Mouse (Mus musculus): ENCODE measurements at regions not wholly inside any gene's neighbourhood (a gene's known extent, or its start where the extent isn't known, plus 50 kb on each side); places are given as distances from the start of the nearest gene placed in this dataset.
"Not testable (repeated sequence)": the region's sequence is repeated elsewhere in the genome, so short reads cannot be mapped to it uniquely, and the experiment has no call there.

DNA sequence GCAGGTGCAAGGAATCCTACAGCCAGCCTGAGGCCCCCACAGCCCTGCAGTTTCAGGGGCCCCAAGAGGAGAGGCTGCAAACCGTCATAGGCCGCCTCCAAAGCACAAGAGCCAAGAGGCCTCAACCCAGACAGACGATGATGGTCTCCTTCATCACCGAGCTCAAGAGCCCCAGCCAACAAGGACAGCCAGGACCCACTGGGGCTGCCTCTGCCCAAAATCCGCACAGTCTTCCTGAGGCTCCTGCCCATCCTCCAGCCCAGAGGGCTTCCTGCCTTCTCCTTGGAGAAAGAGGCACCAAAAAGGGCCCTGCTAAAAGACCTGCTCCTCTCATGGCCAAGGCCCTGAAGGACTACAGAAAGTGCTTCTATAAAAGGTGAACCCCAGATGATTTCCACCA, 112.3 kb downstream of the Nus1 start:
- not testable (repeated sequence) for DNase-seq (ENCODE audit: extremely low spot score in 1 of 2, low spot score in 1 of 2)

DNA sequence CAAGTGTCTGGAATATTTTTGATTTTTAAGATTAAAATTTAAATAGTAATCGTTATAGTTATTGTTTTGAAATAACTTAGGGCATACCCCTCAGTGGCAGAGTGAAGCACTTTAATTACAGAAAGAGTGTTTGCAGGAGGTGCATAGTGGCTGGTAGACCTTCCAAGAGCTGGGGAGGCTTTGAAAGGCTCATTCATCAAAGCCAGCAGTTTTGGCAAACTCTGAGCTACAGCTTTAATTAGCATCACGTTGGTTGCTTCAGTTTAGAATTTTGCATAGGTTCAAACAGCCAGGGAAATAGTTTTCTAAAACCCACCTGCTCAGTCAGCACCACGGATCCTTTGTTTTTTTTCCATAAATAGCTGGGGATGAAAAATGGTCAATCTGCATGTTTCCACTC, 113.5 kb downstream of the Nus1 start:
- DNase-seq (ENCODE audit: extremely low spot score in 1 of 2, low spot score in 1 of 2), result no peak

DNA sequence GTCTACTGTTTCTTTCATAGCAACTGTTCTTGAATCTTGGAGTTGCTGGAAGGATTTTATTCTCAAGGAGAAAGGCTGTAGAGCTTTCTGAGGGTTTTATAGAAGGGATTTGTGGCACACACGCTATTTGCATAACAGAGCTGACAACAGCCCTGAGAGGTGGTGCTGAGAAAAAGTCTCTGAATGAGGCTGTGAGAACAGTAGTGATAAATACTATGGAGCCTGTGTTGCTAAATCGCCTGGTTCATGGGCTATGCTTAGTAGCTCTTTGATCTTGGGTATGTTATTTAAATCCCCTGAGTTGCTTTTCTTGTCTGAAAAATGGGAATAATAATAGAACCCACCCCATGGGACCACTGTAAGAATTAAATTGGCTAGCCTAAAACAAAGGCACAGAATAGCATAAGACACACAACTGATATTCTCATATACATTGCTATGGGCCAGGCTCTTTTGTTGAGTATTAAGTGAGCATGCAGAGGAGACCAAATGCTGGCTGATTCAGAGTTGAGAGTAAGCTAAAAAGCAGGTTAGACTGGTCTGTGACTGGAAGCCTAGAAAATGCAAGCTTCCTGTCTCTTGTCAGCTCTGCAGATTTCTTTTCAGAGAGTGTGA, 116.0 kb downstream of the Nus1 start:
- no peak for DNase-seq (ENCODE audit: extremely low spot score in 1 of 2, low spot score in 1 of 2)

DNA sequence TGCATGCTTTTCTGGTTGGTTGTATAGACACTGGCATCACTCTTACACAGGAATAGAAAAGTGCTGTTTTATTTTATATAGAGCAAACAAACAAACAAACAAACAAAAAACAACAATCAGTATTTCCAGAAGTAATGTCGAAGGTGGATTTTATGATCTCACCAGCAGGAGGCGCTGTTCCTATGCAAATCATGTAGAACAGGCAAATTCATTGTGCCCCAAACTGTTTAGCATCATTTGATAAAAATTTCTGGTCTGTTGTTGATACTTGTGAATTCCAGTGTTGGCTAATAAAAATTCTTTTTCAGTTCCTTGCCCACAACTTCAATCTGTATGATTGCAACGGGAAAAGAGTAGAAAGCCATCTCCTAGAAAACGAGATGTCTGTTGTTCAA, 116.5 kb downstream of the Nus1 start:
- DNase-seq (ENCODE audit: extremely low spot score in 1 of 2, low spot score in 1 of 2), result peak; percentile 24 to 71

DNA sequence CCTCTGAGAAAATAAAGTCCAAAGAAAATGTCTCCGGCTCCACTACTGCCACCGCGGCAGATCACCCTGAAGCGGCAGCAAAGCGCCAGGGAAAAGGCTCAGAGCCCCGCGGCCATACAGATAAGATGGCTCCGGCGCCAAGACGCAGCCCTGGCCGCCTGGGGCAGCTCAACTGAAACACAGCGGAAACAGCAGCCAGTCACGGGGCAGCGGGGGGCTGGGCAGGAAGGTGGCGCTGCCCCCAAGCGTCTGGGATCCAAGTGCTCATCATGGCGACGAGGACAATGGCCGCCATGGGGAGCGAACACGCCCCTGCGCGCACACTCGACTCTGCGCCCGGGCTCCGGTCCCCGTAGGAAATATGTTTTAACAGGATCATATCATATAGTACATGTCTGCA, 128.2 kb downstream of the Nus1 start:
- DNase-seq (ENCODE audit: extremely low spot score in 1 of 2, low spot score in 1 of 2), result no peak

DNA sequence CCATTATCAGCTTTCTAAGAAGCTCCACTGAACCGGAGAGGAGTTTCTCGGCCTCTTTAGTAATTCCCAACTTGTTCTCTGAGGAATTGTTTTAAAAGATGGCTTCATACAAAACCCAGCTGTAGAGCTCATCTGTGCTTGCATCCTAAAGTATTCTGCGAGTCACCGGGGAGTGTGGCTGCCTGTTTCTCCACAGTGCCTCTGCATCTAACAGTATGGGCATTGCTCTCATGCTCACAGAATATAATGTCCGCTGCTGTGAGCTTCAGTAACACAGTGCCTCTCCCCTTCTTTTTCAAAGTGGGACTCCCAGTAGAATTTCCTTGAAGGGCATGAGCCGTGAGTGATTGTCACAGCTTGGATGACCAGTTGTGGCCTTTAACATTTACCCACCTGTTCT, 113.0 kb upstream of the Slc35f1 start:
- DNase-seq (ENCODE audit: extremely low spot score in 1 of 2, low spot score in 1 of 2), result no peak

DNA sequence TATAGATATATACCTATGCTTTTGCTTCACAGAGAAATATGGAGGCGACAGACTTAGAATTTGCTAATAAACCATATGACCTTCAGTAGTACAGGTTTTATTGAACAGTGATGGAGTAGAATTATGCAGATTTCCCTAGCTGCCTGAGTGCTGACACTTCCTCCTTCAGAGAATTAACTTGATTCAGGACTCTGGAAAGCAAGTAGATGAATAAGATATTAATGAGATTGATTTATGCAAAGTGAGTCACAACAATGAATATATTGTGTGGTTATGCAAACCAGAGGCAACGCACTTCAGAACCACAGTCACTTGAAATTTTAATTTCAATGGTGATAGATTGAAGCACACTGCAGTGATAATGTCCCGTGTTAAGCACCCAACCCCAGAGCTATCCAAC, 112.5 kb upstream of the Slc35f1 start:
- DNase-seq (ENCODE audit: extremely low spot score in 1 of 2, low spot score in 1 of 2), result no peak

DNA sequence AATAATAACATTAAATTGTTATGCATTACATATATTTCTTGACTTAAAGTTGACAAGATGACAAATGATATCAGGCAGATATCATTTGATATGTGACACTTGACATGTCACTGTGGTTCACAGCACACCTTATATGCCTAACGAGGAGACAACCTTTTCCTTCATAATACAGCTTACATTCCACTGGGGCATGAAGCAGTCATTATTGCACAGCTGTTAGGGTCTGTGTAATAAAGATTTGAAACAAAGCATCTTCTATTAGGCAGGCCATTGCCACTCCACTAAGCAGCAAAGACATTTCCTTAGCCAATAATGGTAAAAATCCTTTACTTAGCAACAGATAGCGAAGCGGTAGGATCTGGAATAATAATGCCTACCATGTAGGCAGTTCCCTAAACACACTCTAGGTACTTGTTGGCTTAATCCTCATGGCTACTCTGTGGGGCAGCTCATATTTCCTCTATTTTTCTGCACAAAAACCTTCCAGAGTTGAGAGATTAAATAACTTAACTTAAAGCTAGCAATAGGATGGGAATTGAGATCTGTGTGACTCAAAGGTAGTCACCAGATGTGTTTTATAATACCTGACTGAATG, 112.0 kb upstream of the Slc35f1 start:
- DNase-seq (ENCODE audit: extremely low spot score in 1 of 2, low spot score in 1 of 2), result no peak

DNA sequence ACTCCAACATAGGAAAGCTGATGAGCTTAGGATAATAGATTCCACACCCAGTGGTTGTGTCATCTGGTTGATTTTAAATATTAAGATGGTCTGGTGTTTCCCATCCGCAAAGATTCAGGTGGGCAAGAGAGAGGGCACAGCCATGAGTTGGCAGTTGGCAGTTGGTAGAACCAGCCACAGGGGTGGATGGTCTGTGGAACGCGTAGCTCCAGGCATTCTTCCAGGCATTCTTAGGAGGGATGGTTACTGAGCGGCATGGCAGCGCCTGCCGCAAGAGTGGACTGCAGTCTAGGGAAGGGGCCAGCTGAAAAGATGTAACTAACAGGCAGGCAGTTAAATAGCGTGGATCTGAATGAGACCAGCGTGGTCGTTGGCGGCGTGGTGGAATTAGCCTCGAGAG, 96.6 kb upstream of the Slc35f1 start:
- no peak for DNase-seq (ENCODE audit: extremely low spot score in 1 of 2, low spot score in 1 of 2)
